Mouse (Mus musculus) layer of hippocampus, adult 18-20 months (tissue): ENCODE measurements at regions not wholly inside any gene's neighbourhood (a gene's known extent, or its start where the extent isn't known, plus 50 kb on each side); places are given as distances from the start of the nearest gene placed in this dataset.

ENCODE experiments used
- DNase-seq, 2 experiments: peaks; one replicate each; pipeline ENCODE4 v3.0.0; 2022; ENCODE audit warnings: low spot score in 2 of 2

- no peak for DNase-seq
Observed at GRCm38 (mm10) chr4:150771469-150771868, 82.2 kb upstream of the Errfi1 start.

- no peak for DNase-seq
Observed at GRCm38 (mm10) chr4:150769043-150769442, 84.7 kb upstream of the Errfi1 start.

DNA sequence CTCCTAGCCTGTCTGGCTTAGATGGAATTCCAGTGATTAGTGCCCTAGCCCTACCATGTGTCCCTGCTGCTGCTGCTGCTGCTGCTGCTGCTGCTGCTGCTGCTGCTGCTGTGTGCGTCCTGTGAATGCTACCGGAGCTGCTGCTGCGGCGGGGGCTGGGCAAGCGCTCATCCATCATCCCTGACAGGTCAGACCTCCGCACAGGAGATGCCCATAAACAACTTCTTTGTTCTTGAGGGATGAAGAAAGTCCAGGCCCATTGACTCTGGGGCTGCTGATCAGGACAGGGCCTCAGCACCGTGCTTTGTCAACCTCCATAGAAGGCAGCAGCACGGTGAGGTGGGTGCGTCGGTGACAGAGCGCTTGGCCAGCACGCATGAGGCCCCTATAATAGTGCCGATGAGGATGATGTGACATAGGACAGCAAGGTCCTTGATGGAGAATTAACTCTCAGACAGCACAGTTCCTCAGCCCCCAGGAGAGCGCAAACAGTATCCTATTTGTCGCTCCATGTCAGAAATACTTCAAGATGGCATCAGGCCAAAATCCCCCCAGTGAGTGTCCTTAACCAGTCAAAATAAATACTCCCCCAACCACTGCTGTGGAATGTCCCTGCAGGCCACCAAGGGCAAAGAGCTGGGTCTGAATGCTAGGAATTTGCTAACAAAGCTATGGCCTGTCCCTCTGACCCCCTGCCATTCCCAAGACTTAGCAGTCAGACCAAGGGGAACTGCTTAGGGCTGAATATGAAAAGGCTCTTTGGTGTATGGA, 95.1 kb upstream of the Errfi1 start:
- DNase-seq = no peak

GRCm38 (mm10) chr4:150757815-150758426, 95.8 kb upstream of the Errfi1 start:
- no peak for DNase-seq

DNA sequence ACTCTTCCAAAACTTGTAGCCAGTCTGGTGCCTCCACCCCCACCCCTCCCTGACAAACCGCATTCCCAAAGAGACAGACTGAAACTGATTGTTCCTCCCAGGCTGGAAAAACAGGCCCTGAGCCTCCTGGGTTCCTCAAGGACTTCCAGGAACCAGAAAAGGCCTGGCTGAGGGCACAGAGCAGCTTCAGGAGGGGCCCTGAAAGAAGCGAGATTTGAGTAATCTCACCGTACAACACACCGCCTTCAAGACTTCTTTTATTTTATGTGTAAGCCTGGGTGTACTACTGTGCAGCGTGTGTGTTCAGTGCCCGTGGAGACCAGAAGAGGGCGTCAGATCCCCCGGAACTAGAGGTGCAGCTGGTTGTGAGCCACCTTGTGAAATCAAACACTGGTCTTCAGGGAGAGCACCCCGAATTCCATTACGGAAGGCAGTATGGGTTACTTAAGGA, 96.4 kb upstream of the Errfi1 start:
- DNase-seq = no peak

DNA sequence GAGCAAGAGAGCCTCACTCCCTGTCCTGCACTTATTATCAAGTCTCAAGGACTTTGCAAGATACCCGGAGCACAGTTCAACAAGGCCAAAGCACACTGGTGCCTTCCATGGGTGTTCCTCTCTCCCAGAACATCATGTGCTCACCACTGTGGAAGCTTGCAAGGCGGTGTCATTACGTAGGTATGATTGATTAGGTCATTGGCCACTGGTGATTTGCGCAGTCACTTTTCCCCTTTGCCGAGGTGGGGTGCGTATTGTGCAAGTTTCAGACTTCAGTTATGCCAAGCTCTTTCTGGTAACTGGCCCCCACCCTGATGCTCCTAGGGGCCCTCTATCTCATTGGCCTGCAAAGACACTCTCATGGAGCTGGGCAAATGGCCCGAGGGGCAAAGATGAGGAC, 98.3 kb upstream of the Errfi1 start:
- no peak for DNase-seq

DNA sequence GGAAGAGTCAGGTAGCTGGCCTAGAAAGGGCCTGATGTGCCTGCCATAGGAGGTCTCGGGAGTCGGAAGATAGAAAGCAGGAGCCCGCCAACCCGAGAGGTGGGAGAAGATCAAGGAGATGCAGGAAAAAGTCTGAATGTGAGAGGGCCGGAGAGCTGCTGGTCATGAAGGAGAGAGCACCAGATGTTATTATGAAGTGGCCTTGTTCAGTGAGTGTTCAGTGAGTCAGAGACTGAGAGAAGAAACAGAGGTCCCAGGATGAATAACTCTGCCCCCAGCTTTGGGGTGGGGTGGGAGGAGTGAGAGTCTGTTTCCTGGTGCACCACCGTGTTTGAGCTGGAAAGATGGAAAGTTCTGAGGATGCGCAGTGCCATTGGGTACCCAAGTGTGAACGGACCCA, 100.2 kb upstream of the Slc45a1 start:
- DNase-seq = no peak

DNA sequence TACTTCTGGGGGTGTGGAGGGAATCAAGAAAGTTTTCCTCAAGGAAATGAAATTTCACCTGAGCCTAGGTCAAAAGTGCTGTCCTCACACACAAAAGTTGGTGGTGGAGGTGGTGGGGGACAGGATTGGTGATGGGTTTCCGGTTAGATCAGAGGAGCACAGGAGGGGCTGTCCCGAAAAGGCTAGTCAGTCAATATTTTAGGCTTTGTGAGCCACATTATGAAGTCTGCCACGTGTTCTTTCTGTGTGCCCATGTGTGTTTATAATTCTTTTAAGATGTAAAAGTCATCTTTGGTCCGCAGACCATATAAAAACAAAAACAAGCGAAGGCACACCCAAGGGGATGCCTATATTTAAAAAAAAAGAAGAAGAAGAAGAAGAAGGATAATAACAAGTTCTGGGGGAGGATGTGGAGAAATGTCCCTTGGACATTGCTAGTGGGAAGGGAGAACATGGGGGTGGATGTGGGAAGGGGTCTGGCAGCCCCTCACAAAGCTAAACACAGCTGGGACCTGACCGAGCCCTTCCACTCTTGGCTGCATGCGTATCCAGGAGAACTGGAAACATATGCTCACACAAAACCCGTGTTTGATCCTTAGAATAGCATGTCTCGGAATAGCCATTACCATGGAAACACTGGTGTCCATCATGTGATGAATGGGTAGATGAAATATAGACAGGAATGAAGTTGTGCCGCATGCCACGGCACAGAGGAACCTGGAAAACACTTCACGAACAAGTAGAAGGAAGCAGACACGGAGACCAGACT, 98.7 kb upstream of the Slc45a1 start:
- DNase-seq = peak in 1 of 2 experiments; percentile 42

DNA sequence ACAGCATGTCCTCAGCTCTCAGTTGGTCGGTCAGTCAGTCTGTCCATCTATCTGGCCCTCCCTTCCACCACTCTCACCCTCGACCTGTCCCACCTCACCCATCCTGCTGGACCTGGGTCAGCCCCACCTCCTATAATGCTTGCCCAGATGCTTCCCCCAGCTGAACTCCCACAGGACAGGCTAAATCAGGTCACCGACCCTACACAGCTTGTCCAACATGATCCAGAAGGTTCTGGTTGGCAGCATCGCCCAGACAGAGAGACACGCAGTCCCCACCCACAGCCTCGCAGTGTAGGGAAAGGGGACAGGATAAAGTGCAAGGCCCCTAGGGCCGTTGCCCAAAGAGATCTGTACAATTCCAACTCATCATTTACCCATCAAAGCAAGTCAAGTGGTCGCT, 97.1 kb upstream of the Slc45a1 start:
- DNase-seq = no peak

DNA sequence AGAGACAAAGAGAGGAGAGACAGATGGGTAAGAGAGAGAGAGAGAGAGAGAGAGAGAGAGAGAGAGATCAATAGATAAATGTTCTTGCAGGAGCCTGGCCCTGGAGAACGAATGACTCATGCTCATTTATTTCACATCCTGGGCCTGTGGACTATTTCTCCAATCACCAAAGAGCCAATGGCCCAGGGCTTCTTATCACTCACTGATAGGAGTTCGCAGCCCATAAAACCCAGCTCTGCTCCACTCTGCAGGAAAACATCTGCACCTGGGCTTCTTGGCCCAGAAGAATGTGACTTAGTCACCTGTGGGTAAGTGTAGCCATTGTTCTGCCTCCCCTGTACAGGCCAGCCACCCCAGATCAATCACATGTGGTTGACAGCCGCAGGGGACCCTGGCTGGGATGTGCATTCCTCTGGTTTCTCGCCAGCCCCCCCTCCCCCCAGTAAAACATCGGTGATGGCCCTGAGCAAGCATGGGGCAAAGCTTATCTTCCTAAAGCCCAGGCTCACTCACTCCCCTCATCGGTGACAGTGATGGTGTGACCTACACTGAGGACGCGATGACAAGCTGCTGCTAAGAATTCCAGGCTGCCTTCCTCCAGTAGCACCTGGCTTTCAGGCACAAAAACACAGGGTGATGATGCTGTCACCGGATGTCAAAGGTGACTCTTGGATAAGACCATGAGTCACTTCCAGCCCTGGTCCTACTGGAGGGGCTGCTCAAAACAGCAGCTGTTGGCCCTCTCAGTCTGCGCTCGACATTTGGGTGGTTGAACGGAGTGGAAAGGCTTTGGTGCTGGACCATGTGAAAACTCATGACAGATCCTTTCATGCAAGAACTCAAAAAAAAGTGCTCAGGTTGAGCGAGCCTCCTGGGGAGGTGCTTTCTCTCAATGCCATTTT, 96.4 kb upstream of the Slc45a1 start:
- DNase-seq = no peak

GRCm38 (mm10) chr4:150746430-150746923, 94.5 kb upstream of the Slc45a1 start:
- no peak for DNase-seq

GRCm38 (mm10) chr4:150745529-150746429, 93.8 kb upstream of the Slc45a1 start:
- DNase-seq = peak in 1 of 2 experiments; percentile 72

DNA sequence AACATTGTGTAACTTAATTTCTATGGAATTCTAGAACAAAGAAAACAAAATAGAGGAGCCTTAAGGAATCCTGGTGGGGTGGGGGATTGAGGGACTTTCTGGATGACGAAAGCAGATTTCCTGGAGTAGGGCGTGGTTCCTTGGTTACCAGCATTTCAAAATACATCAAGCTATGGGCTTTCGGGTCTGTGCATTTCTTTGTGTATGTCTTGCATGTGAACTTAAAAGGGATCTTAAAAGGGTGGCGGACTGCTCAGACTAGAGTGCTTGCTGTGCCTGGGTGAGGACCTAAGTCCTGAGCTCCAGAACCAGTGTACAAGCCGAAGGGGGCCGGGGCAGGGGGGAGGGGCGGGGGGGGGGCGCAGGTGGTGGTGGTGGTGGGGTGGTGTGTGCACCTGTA, 91.5 kb upstream of the Slc45a1 start:
- DNase-seq = no peak

GRCm38 (mm10) chr4:150743103-150743502, 91.1 kb upstream of the Slc45a1 start:
- no peak for DNase-seq

DNA sequence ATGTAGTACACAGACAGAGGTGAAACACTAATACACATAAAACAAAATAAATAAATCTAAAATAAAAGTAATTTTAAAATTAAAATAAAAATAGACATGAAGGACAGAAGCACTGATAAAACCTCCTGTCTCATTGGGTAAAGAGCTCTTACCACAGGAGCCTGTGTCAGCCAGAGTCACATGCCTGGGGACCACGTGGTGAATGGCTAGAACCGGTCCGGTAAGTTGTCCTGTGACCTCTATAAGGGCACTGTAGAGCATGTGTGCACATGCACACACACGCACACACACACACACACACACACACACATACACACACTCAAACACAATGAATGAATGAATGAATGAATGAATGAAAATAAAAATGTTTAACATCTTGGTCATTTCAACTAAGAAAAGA, 89.8 kb upstream of the Slc45a1 start:
- no peak for DNase-seq

DNA sequence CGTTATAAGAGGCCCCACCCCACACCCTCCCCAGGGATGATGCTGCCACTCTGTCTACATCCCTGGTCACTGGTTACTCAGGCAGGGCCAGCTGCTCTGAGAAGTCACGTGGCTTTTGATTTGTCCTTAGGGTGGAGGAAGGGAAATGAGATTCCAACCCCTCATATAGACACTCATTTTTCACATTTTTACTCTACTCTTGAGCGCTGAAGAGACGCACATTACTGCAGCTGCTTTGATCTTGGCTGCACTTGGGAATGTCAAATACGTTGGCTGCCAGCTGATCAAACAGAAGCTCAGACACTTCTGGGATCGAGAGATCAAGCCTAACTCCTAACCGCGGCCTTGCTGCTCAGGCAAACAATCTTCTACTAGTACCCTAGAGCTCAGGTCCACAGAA, 88.2 kb upstream of the Slc45a1 start:
- no peak for DNase-seq

DNA sequence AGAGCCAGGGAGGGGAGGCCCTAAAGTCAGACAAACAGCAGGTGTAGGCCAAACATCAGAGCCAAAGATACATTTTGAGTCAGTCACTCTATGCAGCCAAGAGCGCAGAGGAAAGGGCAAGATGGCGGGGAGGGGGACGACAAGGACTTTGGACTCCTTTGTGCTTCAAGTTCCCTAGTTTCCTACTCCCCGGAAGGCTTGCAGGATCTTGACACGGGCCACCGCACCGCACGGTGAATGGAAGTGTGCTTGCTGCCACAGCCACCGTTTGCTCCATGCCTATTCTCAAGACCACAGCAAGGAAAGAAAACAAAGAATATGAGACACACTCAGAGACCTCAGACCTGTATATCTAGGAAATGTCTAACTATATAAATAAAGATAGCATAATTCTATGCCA, 86.8 kb upstream of the Slc45a1 start:
- no peak for DNase-seq

GRCm38 (mm10) chr4:150730061-150730812, 78.3 kb upstream of the Slc45a1 start:
- peak; percentile 45 to 79 for DNase-seq

- no peak for DNase-seq
Observed at GRCm38 (mm10) chr4:150726539-150726938, 74.6 kb upstream of the Slc45a1 start.
